Mouse (Mus musculus): Measurements from ENCODE around the gene Vmn2r99. TPM values are rescaled to one million over a fixed set of nuclear protein-coding genes. Genes with fewer than 3 reads are reported as not detected.

Vmn2r99 gene
- polyA plus RNA-seq (2012; rRNA removed) = not detected in 2 replicates

DNA sequence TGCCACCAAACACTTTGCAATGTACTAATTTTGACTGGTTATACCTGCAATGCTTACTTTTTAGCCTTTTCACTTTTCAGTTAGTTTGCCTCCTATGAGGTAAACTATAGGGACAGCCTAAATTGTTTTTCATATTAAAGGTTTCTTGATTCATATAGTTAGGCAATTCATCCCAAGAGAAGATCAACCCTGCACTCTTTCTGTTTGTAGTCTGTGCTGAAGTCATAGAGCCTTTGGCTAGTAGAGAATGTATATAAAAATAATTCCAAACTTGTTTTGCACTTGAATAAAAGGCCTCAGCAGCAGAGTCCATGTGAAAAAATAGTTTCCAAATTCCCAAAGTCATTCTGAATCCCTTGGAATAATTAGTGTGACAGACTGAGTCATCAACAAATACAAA is at the start of gene Vmn2r99:
TSS of gene Vmn2r99 (plus strand) at position 301 of the 400 bp plus-strand sequence.

Other genes starting within 250 kb of the Vmn2r99 start
- not detected in 2 replicates for gene Vmn2r100, start 142.8 kb downstream of the Vmn2r99 start, polyA plus RNA-seq (2012; rRNA removed)
- not detected in 2 replicates for gene Vmn2r101, start 215.3 kb downstream of the Vmn2r99 start, polyA plus RNA-seq (2012; rRNA removed)